Mouse (Mus musculus): Measurements from ENCODE around the gene Sumo1. TPM values are rescaled to one million over a fixed set of nuclear protein-coding genes. Genes with fewer than 3 reads are reported as not detected.

Gene Sumo1
- polyA plus RNA-seq, 1 experiment from 2014 or later = 375 TPM

GRCm38 (mm10) chr1:59542231-59542630 lies 128.4 kb downstream of the Sumo1 start:
- ATAC-seq (ENCODE audit: low FRiP score, low TSS enrichment) = no peak
- H3K4me1 ChIP-seq (ENCODE audit: insufficient read depth, low read length) = no peaks in the 10 kb centered on the region
- 57% methylated on average over 6 of the region's 6 CpGs for WGBS

GRCm38 (mm10) chr1:59541271-59542020 lies 129.2 kb downstream of the Sumo1 start:
- ATAC-seq (ENCODE audit: low FRiP score, low TSS enrichment) = no peak
- no peaks in the 10 kb centered on the region for H3K27me3 ChIP-seq (ENCODE audit: insufficient read depth, low read length)
- H3K4me1 ChIP-seq (ENCODE audit: insufficient read depth, low read length) = no peaks in the 10 kb centered on the region
- no peak overlapping the region for H3K27ac ChIP-seq (ENCODE audit: low read length)
- H3K4me3 ChIP-seq (ENCODE audit: low read length) = no peak overlapping the region
- no peaks in the 10 kb centered on the region for H3K36me3 ChIP-seq (ENCODE audit: insufficient read depth, low read length)
- no peak overlapping the region for H3K4me2 ChIP-seq (replicated peaks; ENCODE audit: low read depth, low read length)
- WGBS = 87% methylated on average over 16 of the region's 16 CpGs
- no peaks in the 10 kb centered on the region for H3K9me3 ChIP-seq (ENCODE audit: low read length)
- H3K9ac ChIP-seq (replicated peaks; ENCODE audit: low read length) = no peak overlapping the region

More at GRCm38 (mm10) chr1:59542231-59542630, 128.4 kb downstream of the Sumo1 start:
- Histone ChIP-seq H3K9ac (replicated peaks; ENCODE audit: low read length) (no peak overlapping the region), H3K4me3 (ENCODE audit: low read length) (no peak overlapping the region), H3K27me3 (ENCODE audit: insufficient read depth, low read length) (no peaks in the 10 kb centered on the region), H3K4me2 (replicated peaks; ENCODE audit: low read depth, low read length) (no peak overlapping the region), H3K27ac (ENCODE audit: low read length) (no peak overlapping the region), H3K9me3 (ENCODE audit: low read length) (no peaks in the 10 kb centered on the region), H3K36me3 (ENCODE audit: insufficient read depth, low read length) (no peaks in the 10 kb centered on the region)

- Histone ChIP-seq H3K36me3 (ENCODE audit: insufficient read depth, low read length) (no peaks in the 10 kb centered on the region), H3K9ac (replicated peaks; ENCODE audit: low read length) (0 out of 2 replicates have a peak overlapping the region, but pooled peaks have one; percentile 17), H3K27ac (ENCODE audit: low read length) (no peak overlapping the region), H3K4me3 (ENCODE audit: low read length) (no peak overlapping the region), H3K4me2 (replicated peaks; ENCODE audit: low read depth, low read length) (no peak overlapping the region), H3K27me3 (ENCODE audit: insufficient read depth, low read length) (no peaks in the 10 kb centered on the region), H3K4me1 (ENCODE audit: insufficient read depth, low read length) (no peaks in the 10 kb centered on the region; the same call in 1 of the 2 replicates), H3K9me3 (ENCODE audit: low read length) (no peaks in the 10 kb centered on the region)
- whole genome bisulfite sequencing = 64% methylated on average over 19 of the region's 19 CpGs
- no peak for ATAC-seq (ENCODE audit: low FRiP score, low TSS enrichment)
These were observed 130.0 kb downstream of the Sumo1 start for GRCm38 (mm10) chr1:59540537-59541148.

- H3K4me3 ChIP-seq (ENCODE audit: low read length) = no peak overlapping the region
- no peak overlapping the region for H3K9ac ChIP-seq (replicated peaks; ENCODE audit: low read length)
- H3K9me3 ChIP-seq (ENCODE audit: low read length) = no peaks in the 10 kb centered on the region
- H3K4me2 ChIP-seq (replicated peaks; ENCODE audit: low read depth, low read length) = no peak overlapping the region
- peaks cover 13% of the 10 kb centered on the region for H3K4me1 ChIP-seq (ENCODE audit: insufficient read depth, low read length)
- H3K27ac ChIP-seq (ENCODE audit: low read length) = no peak overlapping the region
- H3K36me3 ChIP-seq (ENCODE audit: insufficient read depth, low read length) = no peaks in the 10 kb centered on the region
- H3K27me3 ChIP-seq (ENCODE audit: insufficient read depth, low read length) = no peaks in the 10 kb centered on the region
- no peak for ATAC-seq (ENCODE audit: low FRiP score, low TSS enrichment)
- 87% methylated on average over 5 of the region's 5 CpGs for WGBS
These were observed 132.3 kb downstream of the Sumo1 start for GRCm38 (mm10) chr1:59538381-59538780.

Other genes starting within 250 kb of the Sumo1 start
- gene Fzd7, start 188.4 kb downstream of the Sumo1 start, polyA plus RNA-seq (2015; fragmentation: Nextera tagmentation; extraction: Ambion mirVana) = 16.0 and 18.2 TPM in 2 replicates
- gene Gm973, start 154.6 kb downstream of the Sumo1 start, polyA plus RNA-seq (2015; fragmentation: Nextera tagmentation; extraction: Ambion mirVana) = 1.1 and 1.5 TPM in 2 replicates
- 235 and 246 TPM in 2 replicates for gene Nop58, start 14.1 kb upstream of the Sumo1 start, polyA plus RNA-seq (2015; fragmentation: Nextera tagmentation; extraction: Ambion mirVana)
- 6.5 and 7.4 TPM in 2 replicates for gene Bmpr2, start 92.6 kb upstream of the Sumo1 start, polyA plus RNA-seq (2015; fragmentation: Nextera tagmentation; extraction: Ambion mirVana)
- gene Fam117b, start 242.2 kb upstream of the Sumo1 start, polyA plus RNA-seq (2015; fragmentation: Nextera tagmentation; extraction: Ambion mirVana) = 8.0 and 8.3 TPM in 2 replicates

All from kidney, embryonic 16.5 days (tissue).